Mouse (Mus musculus) ES-E14 (cell line): ENCODE data around the gene Ndufb10.

Experiments
- CHD2 ChIP-seq: IDR thresholded peaks from 2 replicates; pipeline ENCODE4 v1.6.1; 2014; ENCODE audit warnings: mild to moderate bottlenecking, low read depth, low read length, inconsistent platforms
- HCFC1 ChIP-seq: IDR thresholded peaks from 2 replicates; pipeline ENCODE4 v1.6.1; 2012; ENCODE audit warnings: low read length, inconsistent platforms, borderline replicate concordance; ENCODE audit not compliant: insufficient read depth
- MAFK ChIP-seq: IDR thresholded peaks from 2 replicates; pipeline ENCODE4 v1.6.1; 2014; ENCODE audit warnings: mild to moderate bottlenecking, low read depth, low read length, inconsistent platforms; ENCODE audit not compliant: insufficient read depth
- ZC3H11A ChIP-seq: IDR thresholded peaks from 2 replicates; pipeline ENCODE4 v1.6.1; 2012; ENCODE audit warnings: low read depth, mild to moderate bottlenecking, inconsistent platforms, low read length, borderline replicate concordance
- ZNF384 ChIP-seq: IDR thresholded peaks from 2 replicates; pipeline ENCODE4 v1.6.1; 2012; ENCODE audit warnings: low read depth, low read length, inconsistent platforms

- TF ChIP-seq HCFC1 (no peak), CHD2 (no peak), ZC3H11A (no peak), ZNF384 (no peak), MAFK (no peak)
Observed at GRCm38 (mm10) chr17:24687599-24687998, 36.7 kb downstream of the Ndufb10 start.
